Mouse (Mus musculus) embryonic facial prominence, embryonic 14.5 days (tissue): ENCODE measurements around the gene Pla2g4a. TPM values are rescaled to one million over a fixed set of nuclear protein-coding genes. Genes with fewer than 3 reads are reported as not detected.

ENCODE experiments used
- ATAC-seq: fragments of 200-750 bp; cut with Nextera tagmentation; 2 replicates; pipeline ENCODE4 v1.8.0; 2017; ENCODE audit warnings: low read depth, moderate number of reproducible peaks, moderate TSS enrichment
- DNase-seq: peaks from one replicate; pipeline ENCODE4 v3.0.0-alpha.2; 2015; ENCODE audit warnings: low spot score
- H3K27ac ChIP-seq: fragments of 300-500 bp; sonication (generic); replicated peaks from 2 replicates; pipeline ENCODE4 v1.5.1; 2014; ENCODE audit warnings: low read depth, mild to moderate bottlenecking, low read length, moderate library complexity
- H3K27me3 ChIP-seq: fragments of 300-500 bp; sonication (generic); replicated peaks from 2 replicates; pipeline ENCODE4 v1.6.1; 2014; ENCODE audit warnings: low read length; ENCODE audit not compliant: control insufficient read depth, insufficient read depth
- H3K36me3 ChIP-seq: fragments of 300-500 bp; sonication (generic); 2 replicates; pipeline ENCODE4 v1.6.1; 2014; ENCODE audit warnings: low read length, mixed read lengths; ENCODE audit not compliant: control insufficient read depth, insufficient read depth
- H3K4me1 ChIP-seq: fragments of 300-500 bp; sonication (generic); 2 replicates; pipeline ENCODE4 v1.6.1; 2014; ENCODE audit warnings: antibody characterized with exemption, low read length; ENCODE audit not compliant: control insufficient read depth, insufficient read depth
- H3K4me2 ChIP-seq: fragments of 300-500 bp; sonication (generic); 2 replicates; pipeline ENCODE4 v1.6.1; 2014; ENCODE audit warnings: low read depth, mild to moderate bottlenecking, low read length, moderate library complexity, mixed read lengths
- H3K4me3 ChIP-seq: fragments of 300-500 bp; sonication (generic); 2 replicates; pipeline ENCODE4 v1.5.1; 2014; ENCODE audit warnings: low read depth, mild to moderate bottlenecking, low read length
- H3K9ac ChIP-seq: fragments of 300-500 bp; sonication (generic); 2 replicates; pipeline ENCODE4 v1.6.1; 2014; ENCODE audit warnings: low read depth, mild to moderate bottlenecking, low read length, moderate library complexity, mixed read lengths
- H3K9me3 ChIP-seq: fragments of 300-500 bp; sonication (generic); 2 replicates; pipeline ENCODE4 v1.6.1; 2016; ENCODE audit warnings: low read length; ENCODE audit not compliant: control insufficient read depth
- whole genome bisulfite sequencing: fragments of 180-500 bp; shearing (Covaris S2); extraction: QIAGEN DNeasy Blood & Tissue Kit; methylation state at CpG from one replicate; pipeline ENCODE4 v1.1.7; 2014; 5-methylcytosine and 5-hydroxymethylcytosine counted together
- polyA plus RNA-seq: library from polyadenylated mRNA; unstranded; fragments of >200 nt; fragmentation: Nextera tagmentation; extraction: Ambion mirVana; gene quantifications from 2 replicates; pipeline ENCODE4 v1.2.1, GENCODE M21; 2014

Pla2g4a gene
- polyA plus RNA-seq, 1 experiment from 2014 or later, result 19.5 TPM

DNA sequence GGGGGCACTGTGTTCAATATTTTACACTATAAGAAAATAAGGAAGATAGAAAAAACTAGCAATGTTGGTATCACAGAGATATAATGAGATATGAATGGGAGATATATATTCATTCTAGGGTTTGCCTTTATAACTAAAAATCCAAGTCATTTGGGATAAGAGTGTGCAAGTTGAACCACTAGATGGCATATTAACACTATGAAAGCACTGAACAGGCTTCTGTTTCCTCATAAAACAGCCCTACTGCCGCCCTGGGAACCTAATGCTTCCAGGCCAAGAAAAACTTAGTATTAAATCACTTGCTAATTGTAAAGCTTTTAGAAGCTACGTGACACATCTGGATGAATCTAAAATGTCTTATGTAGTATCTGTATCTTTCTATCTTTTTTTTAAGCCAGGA, 128.1 kb downstream of the Pla2g4a start:
- WGBS, result 19% methylated on average over 2 of the region's 2 CpGs
- no peaks in the 10 kb centered on the region for H3K36me3 ChIP-seq
- H3K27ac ChIP-seq, result no peak overlapping the region
- H3K9ac ChIP-seq, result no peak overlapping the region
- peak; percentile 74 for DNase-seq
- H3K27me3 ChIP-seq, result no peaks in the 10 kb centered on the region
- no peak overlapping the region for H3K4me2 ChIP-seq
- no peak overlapping the region for H3K4me3 ChIP-seq
- H3K9me3 ChIP-seq, result no peaks in the 10 kb centered on the region
- H3K4me1 ChIP-seq, result no peaks in the 10 kb centered on the region
- ATAC-seq, result peak; percentile 83; the same call in 1 of the 2 replicates

GRCm38 (mm10) chr1:149832514-149832913, 128.6 kb downstream of the Pla2g4a start:
- no peak overlapping the region for H3K9ac ChIP-seq
- ATAC-seq (no peak), DNase-seq (no peak)
- H3K27ac ChIP-seq, result no peak overlapping the region
- H3K4me2 ChIP-seq, result no peak overlapping the region
- no peaks in the 10 kb centered on the region for H3K9me3 ChIP-seq
- H3K4me3 ChIP-seq, result no peak overlapping the region
- H3K27me3 ChIP-seq, result no peaks in the 10 kb centered on the region
- no peaks in the 10 kb centered on the region for H3K4me1 ChIP-seq
- H3K36me3 ChIP-seq, result no peaks in the 10 kb centered on the region
- 71% methylated on average over 1 of the region's 1 CpGs for WGBS

DNA sequence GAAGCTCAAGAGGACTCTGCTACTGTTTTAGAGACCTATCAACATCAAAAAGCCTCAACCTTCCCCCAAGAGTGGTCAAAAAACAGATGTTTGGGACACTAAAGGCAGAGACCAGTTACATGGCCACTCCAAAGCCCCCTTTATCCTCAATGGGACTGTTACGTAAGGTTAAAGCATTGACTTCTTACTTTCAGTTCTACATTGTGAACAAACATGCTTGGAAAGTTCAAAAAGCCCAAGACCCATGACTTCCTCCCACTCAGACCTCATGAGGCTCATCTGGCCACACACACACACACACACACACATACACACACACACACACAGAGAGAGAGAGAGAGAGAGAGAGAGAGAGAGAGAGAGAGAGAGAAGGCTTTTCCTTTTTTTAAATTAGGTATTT, 130.0 kb downstream of the Pla2g4a start:
- H3K27me3 ChIP-seq, result no peaks in the 10 kb centered on the region
- no peak for ATAC-seq
- H3K4me2 ChIP-seq, result no peak overlapping the region
- no peak overlapping the region for H3K27ac ChIP-seq
- WGBS, result 96% methylated on average over 1 of the region's 1 CpGs
- H3K9ac ChIP-seq, result no peak overlapping the region
- no peak overlapping the region for H3K4me3 ChIP-seq
- H3K36me3 ChIP-seq, result no peaks in the 10 kb centered on the region
- no peaks in the 10 kb centered on the region for H3K4me1 ChIP-seq
- DNase-seq, result no peak
- H3K9me3 ChIP-seq, result no peaks in the 10 kb centered on the region

GRCm38 (mm10) chr1:149813616-149814345, 147.3 kb downstream of the Pla2g4a start:
- Histone ChIP-seq H3K9me3 (no peaks in the 10 kb centered on the region), H3K36me3 (no peaks in the 10 kb centered on the region), H3K27ac (no peak overlapping the region), H3K4me3 (no peak overlapping the region), H3K27me3 (no peaks in the 10 kb centered on the region), H3K9ac (no peak overlapping the region), H3K4me2 (no peak overlapping the region), H3K4me1 (no peaks in the 10 kb centered on the region)
- WGBS, result 73% methylated on average over 4 of the region's 4 CpGs
- ATAC-seq, result no peak
- DNase-seq, result no peak

- WGBS, result 70% methylated on average over 1 of the region's 1 CpGs
- no peaks in the 10 kb centered on the region for H3K9me3 ChIP-seq
- H3K27me3 ChIP-seq, result no peaks in the 10 kb centered on the region
- no peak overlapping the region for H3K9ac ChIP-seq
- ATAC-seq, result no peak
- no peak overlapping the region for H3K4me3 ChIP-seq
- no peak for DNase-seq
- no peak overlapping the region for H3K4me2 ChIP-seq
- no peak overlapping the region for H3K27ac ChIP-seq
- H3K4me1 ChIP-seq, result no peaks in the 10 kb centered on the region
- H3K36me3 ChIP-seq, result no peaks in the 10 kb centered on the region
These were observed 151.6 kb downstream of the Pla2g4a start for GRCm38 (mm10) chr1:149809527-149809926.

Other genes starting within 250 kb of the Pla2g4a start
- 0.35 and 0.54 TPM in 2 replicates for gene Ptgs2, start 138.7 kb upstream of the Pla2g4a start, polyA plus RNA-seq